Mouse (Mus musculus) hindbrain, embryonic 10.5 days (tissue): ENCODE results near the gene Ahrr. TPM values are rescaled to one million over a fixed set of nuclear protein-coding genes. Genes with fewer than 3 reads are reported as not detected.
A peak's percentile ranks its signal among the peaks of the same experiment; 100 is the strongest.

Experiments used
- DNase-seq: peaks from one replicate; pipeline ENCODE4 v3.0.0-alpha.2; 2017; ENCODE audit warnings: low spot score
- H3K27ac ChIP-seq: fragments of 300-500 bp; sonication (generic); 2 replicates; pipeline ENCODE4 v1.5.1; 2016; ENCODE audit warnings: mild to moderate bottlenecking, moderate library complexity
- H3K27me3 ChIP-seq: fragments of 300-500 bp; sonication (generic); 2 replicates; pipeline ENCODE4 v1.6.1; 2016; ENCODE audit warnings: mild to moderate bottlenecking; ENCODE audit not compliant: poor library complexity, insufficient read depth, severe bottlenecking
- H3K36me3 ChIP-seq: fragments of 300-500 bp; sonication (generic); 2 replicates; pipeline ENCODE4 v1.6.1; 2016; ENCODE audit warnings: mild to moderate bottlenecking, moderate library complexity
- H3K4me1 ChIP-seq: fragments of 300-500 bp; sonication (generic); replicated peaks from 2 replicates; pipeline ENCODE4 v1.6.1; 2016; ENCODE audit warnings: mild to moderate bottlenecking
- H3K4me3 ChIP-seq: fragments of 300-500 bp; sonication (generic); 2 replicates; pipeline ENCODE4 v1.5.1; 2016; ENCODE audit warnings: mild to moderate bottlenecking, moderate library complexity
- H3K9me3 ChIP-seq: fragments of 300-500 bp; sonication (generic); 2 replicates; pipeline ENCODE4 v1.6.1; 2016; ENCODE audit warnings: mild to moderate bottlenecking, moderate library complexity
- WGBS: fragments of 180-500 bp; shearing (Covaris S2); methylation state at CpG from one replicate; pipeline ENCODE4 v1.1.7; 2016; 5-methylcytosine and 5-hydroxymethylcytosine counted together
- polyA plus RNA-seq: library from polyadenylated mRNA; unstranded; fragments of >200 nt; fragmentation: Nextera tagmentation; extraction: Ambion mirVana; gene quantifications from 2 replicates; pipeline ENCODE4 v1.2.1, GENCODE M21; 2016

Ahrr gene
- polyA plus RNA-seq, 1 experiment from 2014 or later: 1.1 TPM

GRCm38 (mm10) chr13:74208986-74209345 is 83.2 kb downstream of the Ahrr start:
- Histone ChIP-seq H3K36me3 (peaks cover 18% of the 10 kb centered on the region), H3K27me3 (no peaks in the 10 kb centered on the region)
- 22% methylated on average over 12 of the region's 12 CpGs for WGBS

GRCm38 (mm10) chr13:74208317-74208985 is 83.7 kb downstream of the Ahrr start, which contains the start of gene Exoc3:
Gene Exoc3, minus strand, starts transcription at chr13:74208732.
- Histone ChIP-seq H3K4me1 (peaks cover 24% of the 10 kb centered on the region), H3K36me3 (peaks cover 23% of the 10 kb centered on the region), H3K27me3 (no peaks in the 10 kb centered on the region), H3K27ac (peak within 1 kb of the TSS; percentile 90), H3K9me3 (no peaks in the 10 kb centered on the region), H3K4me3 (peak within 1 kb of the TSS; percentile 84)
- DNase-seq: peak; percentile 89
- WGBS: under 1% methylated on average over 39 of the region's 39 CpGs

More at GRCm38 (mm10) chr13:74208986-74209345, 83.2 kb downstream of the Ahrr start:
- Histone ChIP-seq H3K9me3 (no peaks in the 10 kb centered on the region), H3K4me3 (peak overlapping the region; percentile 84), H3K4me1 (peaks cover 24% of the 10 kb centered on the region), H3K27ac (peak overlapping the region; percentile 90)
- DNase-seq: no peak

DNA sequence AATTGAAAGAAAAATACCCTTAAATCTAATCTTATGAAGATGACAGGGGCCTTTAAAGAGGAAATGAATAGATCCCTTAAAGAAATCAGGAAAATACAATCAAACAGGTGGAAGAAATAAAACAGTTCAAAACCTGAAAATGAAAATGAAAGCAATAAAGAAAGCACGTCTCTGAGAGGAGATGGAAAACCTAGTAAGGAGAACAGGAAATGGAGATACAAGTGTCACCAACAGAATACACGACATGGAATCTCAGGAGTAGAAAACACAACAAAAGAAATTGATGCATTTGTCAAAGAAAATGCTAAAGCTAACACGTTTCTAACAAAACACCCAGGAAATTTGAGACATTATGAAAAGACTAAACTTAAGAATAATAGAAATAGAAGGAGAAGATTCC is 95.7 kb downstream of the Ahrr start:
- no peaks in the 10 kb centered on the region for H3K9me3 ChIP-seq
- H3K36me3 ChIP-seq: peaks cover 70% of the 10 kb centered on the region
- no peak for DNase-seq
- H3K4me3 ChIP-seq: no peak overlapping the region
- no peaks in the 10 kb centered on the region for H3K27me3 ChIP-seq
- H3K27ac ChIP-seq: no peak overlapping the region
- WGBS: 89% methylated on average over 3 of the region's 3 CpGs
- no peaks in the 10 kb centered on the region for H3K4me1 ChIP-seq

DNA sequence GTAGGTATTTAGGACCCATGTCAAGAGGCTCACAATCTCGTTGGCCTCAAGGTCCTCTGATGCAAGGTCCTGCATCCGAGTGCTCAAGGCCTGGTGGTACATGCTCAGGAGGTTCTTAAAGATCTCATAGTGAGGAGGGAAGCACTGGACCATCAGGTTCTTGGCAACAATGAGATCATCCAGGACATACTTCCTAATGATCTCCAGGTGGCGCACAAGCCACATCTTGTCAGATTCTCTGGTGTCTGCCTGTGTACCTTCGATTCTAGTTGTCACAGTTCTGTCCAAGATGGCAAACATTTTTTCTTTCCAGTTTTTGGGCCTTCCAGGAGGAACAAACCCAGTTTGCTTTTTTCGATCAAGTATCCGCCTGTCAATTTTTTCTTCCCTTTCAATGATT is 99.5 kb downstream of the Ahrr start:
- H3K36me3 ChIP-seq: peaks cover 86% of the 10 kb centered on the region

DNA sequence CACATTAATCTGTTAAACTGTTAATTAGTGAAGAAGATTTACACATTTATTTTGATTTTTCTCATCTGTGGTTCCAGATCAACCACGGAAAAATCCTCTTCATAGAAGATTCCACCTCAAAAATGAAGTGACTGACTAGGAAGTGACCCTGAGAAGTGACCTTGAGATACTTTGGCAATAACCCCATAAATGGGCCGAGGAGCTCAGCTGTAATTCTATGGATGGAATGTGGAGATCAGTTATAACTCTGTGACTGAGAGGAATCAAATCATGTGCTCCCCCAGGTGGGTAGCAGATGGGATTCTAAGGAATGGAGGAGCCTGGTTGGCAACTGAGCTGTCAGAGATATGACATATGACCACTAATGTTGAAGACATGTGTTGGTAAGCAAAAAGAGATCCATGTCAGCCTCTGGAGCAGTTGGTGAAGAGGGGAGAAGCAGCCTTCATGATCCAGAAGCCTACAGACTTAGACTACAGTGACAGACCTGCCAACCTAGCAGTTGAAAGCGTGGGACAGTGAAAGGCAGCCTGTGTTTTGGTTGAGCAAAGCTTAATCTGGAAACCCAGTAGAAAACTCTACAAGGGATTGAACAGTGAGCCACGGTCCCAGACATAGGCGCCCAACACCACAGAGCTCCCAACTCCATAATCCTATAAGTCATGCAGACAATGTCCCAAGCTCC is 109.0 kb downstream of the Ahrr start:
- Histone ChIP-seq H3K9me3 (no peaks in the 10 kb centered on the region), H3K36me3 (peaks cover 89% of the 10 kb centered on the region), H3K4me3 (no peak overlapping the region), H3K27me3 (no peaks in the 10 kb centered on the region), H3K27ac (no peak overlapping the region), H3K4me1 (no peaks in the 10 kb centered on the region)
- WGBS: 93% methylated on average over 5 of the region's 5 CpGs
- DNase-seq: no peak

More for the DNA sequence above, 99.5 kb downstream of the Ahrr start:
- Histone ChIP-seq H3K27ac (no peak overlapping the region), H3K9me3 (no peaks in the 10 kb centered on the region), H3K4me1 (no peaks in the 10 kb centered on the region), H3K4me3 (no peak overlapping the region), H3K27me3 (no peaks in the 10 kb centered on the region)
- 85% methylated on average over 6 of the region's 6 CpGs for WGBS
- DNase-seq: no peak

DNA sequence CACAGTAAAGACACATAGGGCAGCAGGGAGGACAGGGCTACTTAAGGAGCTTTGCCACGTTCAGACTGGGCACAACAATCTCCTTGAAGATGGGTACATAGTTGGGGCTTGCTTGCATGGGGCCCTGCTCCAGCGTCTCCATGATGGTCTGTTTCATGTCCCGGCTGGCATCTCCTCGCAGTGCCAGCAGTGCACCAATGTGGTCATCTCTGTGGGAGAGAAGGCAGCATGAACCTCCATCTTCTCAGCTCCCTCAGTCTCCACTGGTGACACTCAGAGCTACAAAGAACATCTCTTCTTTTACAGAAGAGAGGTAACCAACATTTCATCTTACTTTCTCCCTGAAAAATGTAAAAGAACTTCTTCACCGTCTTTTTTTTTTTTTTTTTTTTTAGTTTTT is 120.1 kb downstream of the Ahrr start:
- no peak overlapping the region for H3K4me3 ChIP-seq
- H3K4me1 ChIP-seq: peaks cover 3% of the 10 kb centered on the region
- H3K27me3 ChIP-seq: no peaks in the 10 kb centered on the region
- H3K9me3 ChIP-seq: no peaks in the 10 kb centered on the region
- no peak for DNase-seq
- 96% methylated on average over 5 of the region's 5 CpGs for WGBS
- H3K36me3 ChIP-seq: peaks cover 70% of the 10 kb centered on the region
- no peak overlapping the region for H3K27ac ChIP-seq

GRCm38 (mm10) chr13:74169446-74170164 is 122.5 kb downstream of the Ahrr start:
- 87% methylated on average over 10 of the region's 10 CpGs for WGBS
- H3K4me3 ChIP-seq: no peak overlapping the region
- H3K4me1 ChIP-seq: peaks cover 13% of the 10 kb centered on the region
- no peaks in the 10 kb centered on the region for H3K27me3 ChIP-seq
- H3K36me3 ChIP-seq: peaks cover 50% of the 10 kb centered on the region
- no peak for DNase-seq
- no peaks in the 10 kb centered on the region for H3K9me3 ChIP-seq
- H3K27ac ChIP-seq: no peak overlapping the region

DNA sequence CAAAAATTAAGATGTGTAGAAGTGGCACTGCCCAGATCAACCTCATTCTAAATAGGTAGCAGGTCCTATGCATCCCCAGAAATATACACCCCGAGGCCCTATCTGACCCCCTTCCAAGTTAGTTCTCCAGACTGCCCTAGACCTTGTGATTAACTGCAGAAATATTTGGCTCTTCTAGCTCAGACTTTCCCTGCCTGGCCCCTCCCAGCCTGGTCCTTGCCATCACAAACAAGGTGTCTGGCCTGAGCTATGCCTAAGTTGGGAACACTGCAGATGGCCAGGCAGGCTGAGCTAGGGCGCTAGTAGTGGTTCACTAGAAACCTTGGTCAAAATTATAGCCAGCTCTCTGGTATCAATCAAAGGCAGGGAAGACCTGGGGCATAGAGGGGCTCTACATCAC is 124.6 kb downstream of the Ahrr start:
- WGBS: 81% methylated on average over 2 of the region's 2 CpGs
- H3K4me1 ChIP-seq: peaks cover 13% of the 10 kb centered on the region
- H3K27me3 ChIP-seq: no peaks in the 10 kb centered on the region
- H3K9me3 ChIP-seq: no peaks in the 10 kb centered on the region
- H3K4me3 ChIP-seq: no peak overlapping the region
- no peak for DNase-seq
- peaks cover 30% of the 10 kb centered on the region for H3K36me3 ChIP-seq
- no peak overlapping the region for H3K27ac ChIP-seq

GRCm38 (mm10) chr13:74167057-74167413 is 125.1 kb downstream of the Ahrr start:
- H3K4me3 ChIP-seq: peak overlapping the region; percentile 58
- 18% methylated on average over 9 of the region's 9 CpGs for WGBS
- DNase-seq: no peak
- H3K27me3 ChIP-seq: no peaks in the 10 kb centered on the region
- peaks cover 13% of the 10 kb centered on the region for H3K4me1 ChIP-seq
- H3K27ac ChIP-seq: peak overlapping the region; percentile 72
- H3K9me3 ChIP-seq: no peaks in the 10 kb centered on the region
- H3K36me3 ChIP-seq: peaks cover 26% of the 10 kb centered on the region

DNA sequence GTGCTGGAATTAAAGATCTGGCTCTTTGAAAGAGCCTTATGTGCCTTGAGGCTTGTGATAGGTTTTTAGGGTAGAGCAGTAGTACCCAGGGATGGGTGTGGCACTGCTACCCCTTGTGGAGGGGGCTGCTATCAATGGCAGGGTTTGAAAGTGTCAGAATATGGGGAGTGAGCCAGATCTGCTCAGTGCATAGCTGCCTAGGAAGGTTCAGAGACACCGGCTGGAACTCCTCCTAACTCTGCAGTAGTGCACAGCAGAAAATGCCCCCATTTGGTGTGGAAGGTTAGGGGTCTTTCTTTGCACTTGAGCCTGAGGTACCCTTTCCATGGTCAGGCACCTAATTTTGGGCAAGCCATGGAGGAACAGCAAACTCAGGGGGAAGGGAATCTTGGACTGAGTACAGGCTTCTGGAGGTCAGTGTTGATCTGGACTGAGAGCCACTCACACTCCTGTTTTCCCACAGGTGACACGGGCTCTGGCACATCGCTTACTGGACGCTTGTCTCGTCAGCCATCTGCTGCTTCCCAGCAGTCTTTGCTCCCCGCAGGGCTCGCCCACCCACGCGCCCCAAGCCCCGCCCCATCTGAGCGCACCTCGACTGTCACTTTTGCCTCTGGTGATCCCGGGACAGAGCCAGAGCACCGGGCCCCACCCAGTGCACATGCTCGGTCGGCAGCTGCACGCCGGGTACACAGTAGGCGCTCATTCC is 125.6 kb downstream of the Ahrr start:
- peaks cover 13% of the 10 kb centered on the region for H3K4me1 ChIP-seq
- H3K4me3 ChIP-seq: peak overlapping the region; percentile 58
- peak; percentile 52 for DNase-seq
- 11% methylated on average over 19 of the region's 19 CpGs for WGBS
- H3K27ac ChIP-seq: peak overlapping the region; percentile 72
- no peaks in the 10 kb centered on the region for H3K9me3 ChIP-seq
- peaks cover 21% of the 10 kb centered on the region for H3K36me3 ChIP-seq
- no peaks in the 10 kb centered on the region for H3K27me3 ChIP-seq
